Mouse (Mus musculus) kidney, adult 2 months (tissue): ENCODE measurements around the gene Dab2ip. TPM values are rescaled to one million over a fixed set of nuclear protein-coding genes. Genes with fewer than 3 reads are reported as not detected.

Source experiments
- DNase-seq: peaks from one replicate; pipeline ENCODE4 v3.0.0; 2021
- H3K27ac ChIP-seq: fragments of 200-500 bp; 2 replicates; pipeline ENCODE4 v1.5.1; 2012; ENCODE audit warnings: low read depth, low read length, control low read depth, inconsistent platforms; ENCODE audit not compliant: insufficient read depth
- H3K27me3 ChIP-seq: fragments of 200-500 bp; replicated peaks from 2 replicates; pipeline ENCODE4 v1.6.1; 2012; ENCODE audit warnings: mild to moderate bottlenecking, moderate library complexity, low read length, inconsistent platforms; ENCODE audit not compliant: control insufficient read depth, insufficient read depth
- H3K36me3 ChIP-seq: fragments of 200-500 bp; 2 replicates; pipeline ENCODE4 v1.6.1; 2012; ENCODE audit warnings: mild to moderate bottlenecking, moderate library complexity, low read length, inconsistent platforms; ENCODE audit not compliant: control insufficient read depth, insufficient read depth
- H3K4me1 ChIP-seq: fragments of 200-500 bp; 2 replicates; pipeline ENCODE4 v1.6.1; 2011; ENCODE audit warnings: low read length; ENCODE audit not compliant: control insufficient read depth, insufficient read depth
- H3K4me3 ChIP-seq: fragments of 200-500 bp; 2 replicates; pipeline ENCODE4 v1.5.1; 2011; ENCODE audit warnings: mild to moderate bottlenecking, low read depth, low read length, control low read depth; ENCODE audit not compliant: insufficient read depth
- CTCF ChIP-seq: fragments of 200-500 bp; conservative IDR thresholded peaks from 2 replicates; pipeline ENCODE4 v1.5.1; 2011; ENCODE audit warnings: low read depth, mild to moderate bottlenecking, control low read depth, low read length, moderate library complexity, mixed read lengths; ENCODE audit not compliant: insufficient read depth, insufficient read length
- POLR2A ChIP-seq: fragments of 200-500 bp; IDR thresholded peaks from one replicate; pipeline ENCODE4 v1.6.1; 2011; ENCODE audit warnings: low read depth, low read length, control low read depth
- WGBS: fragments of 180-500 bp; shearing (Covaris S2); methylation state at CpG from one replicate; pipeline ENCODE4 v1.1.7; 2018; 5-methylcytosine and 5-hydroxymethylcytosine counted together
- polyA plus RNA-seq: library from polyadenylated mRNA; depleted of rRNA; stranded (reverse); fragments of >200 nt; gene quantifications from 2 replicates; pipeline ENCODE4 v1.2.3, GENCODE M21; 2012

Gene Dab2ip
- polyA plus RNA-seq, 1 experiment, result 32.9 TPM

DNA sequence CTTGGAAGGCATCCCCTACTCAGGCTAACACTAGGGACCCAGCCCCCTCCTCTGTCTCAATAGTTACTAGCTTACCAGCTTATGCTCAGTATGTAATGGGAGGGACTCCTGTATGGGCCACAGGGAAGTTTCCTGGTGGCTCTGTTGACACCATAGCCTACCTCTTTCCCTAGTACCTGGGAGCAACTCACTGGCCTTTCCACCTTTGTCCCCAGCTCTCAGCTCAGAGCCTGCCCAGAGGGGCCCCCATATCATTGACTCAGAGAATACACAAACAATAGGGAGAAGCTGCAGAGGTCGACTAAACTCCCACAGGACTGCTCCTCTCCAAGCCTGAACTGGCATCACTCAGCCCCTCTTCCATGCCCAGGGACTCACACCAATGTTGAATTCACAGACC is 16.6 kb downstream of the Dab2ip start:
- no peaks in the 10 kb centered on the region for H3K27me3 ChIP-seq
- H3K27ac ChIP-seq, result no peak overlapping the region
- no peaks in the 10 kb centered on the region for H3K36me3 ChIP-seq
- no peak overlapping the region for H3K4me3 ChIP-seq
- TF ChIP-seq CTCF (no peak), POLR2A (no peak)
- no peaks in the 10 kb centered on the region for H3K4me1 ChIP-seq
- 69% methylated on average over 1 of the region's 1 CpGs for WGBS
- no peak for DNase-seq

DNA sequence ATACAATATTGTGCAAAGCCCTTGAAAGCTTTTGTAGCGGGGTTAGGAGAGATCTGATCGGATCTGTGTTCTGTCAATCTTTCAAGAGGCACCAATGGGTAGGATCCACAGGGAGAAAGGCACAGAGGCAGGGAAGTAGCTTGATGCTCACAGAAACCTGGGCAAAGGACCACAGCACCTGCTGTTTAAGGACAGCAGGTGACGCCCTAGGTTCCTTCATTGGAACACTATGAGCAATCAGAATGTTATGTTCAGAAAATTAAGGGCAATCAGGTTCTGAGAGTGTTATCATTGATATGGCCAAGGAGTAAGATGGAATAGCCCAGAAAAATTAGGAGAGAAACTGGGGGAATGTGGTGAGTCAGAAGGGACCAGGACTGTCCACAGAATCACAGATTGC is 18.6 kb downstream of the Dab2ip start:
- no peak for TF ChIP-seq CTCF
- TF ChIP-seq POLR2A, result no peak
- Histone ChIP-seq H3K27ac (no peak overlapping the region), H3K27me3 (no peaks in the 10 kb centered on the region), H3K36me3 (no peaks in the 10 kb centered on the region), H3K4me1 (no peaks in the 10 kb centered on the region), H3K4me3 (no peak overlapping the region)
- 95% methylated on average over 3 of the region's 3 CpGs for WGBS
- no peak for DNase-seq

DNA sequence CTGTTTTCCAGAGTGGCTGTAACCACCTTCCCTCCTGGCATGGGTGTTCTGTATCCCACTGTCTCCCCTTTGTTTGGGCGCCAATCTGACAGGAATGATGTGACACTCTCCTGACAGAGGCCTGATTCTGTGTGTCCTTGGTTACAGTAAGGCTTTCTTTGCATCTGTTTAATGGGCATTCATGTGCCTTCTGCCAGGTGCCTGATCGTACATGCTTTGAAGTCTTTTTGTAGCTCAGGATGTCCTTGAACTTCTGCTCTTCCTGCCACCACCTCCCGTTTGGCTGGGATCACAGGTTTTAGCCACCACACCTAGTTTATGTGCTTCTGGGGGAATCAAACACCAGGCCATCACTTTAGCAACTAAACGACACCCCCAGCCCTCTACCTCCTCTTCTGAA is 22.0 kb downstream of the Dab2ip start:
- WGBS, result 79% methylated on average over 4 of the region's 4 CpGs
- no peak overlapping the region for H3K27ac ChIP-seq
- H3K4me3 ChIP-seq, result no peak overlapping the region
- H3K36me3 ChIP-seq, result no peaks in the 10 kb centered on the region
- no peaks in the 10 kb centered on the region; the same call in 1 of the 2 replicates for H3K4me1 ChIP-seq
- no peaks in the 10 kb centered on the region for H3K27me3 ChIP-seq
- DNase-seq, result no peak
- no peak for TF ChIP-seq POLR2A
- no peak for TF ChIP-seq CTCF

DNA sequence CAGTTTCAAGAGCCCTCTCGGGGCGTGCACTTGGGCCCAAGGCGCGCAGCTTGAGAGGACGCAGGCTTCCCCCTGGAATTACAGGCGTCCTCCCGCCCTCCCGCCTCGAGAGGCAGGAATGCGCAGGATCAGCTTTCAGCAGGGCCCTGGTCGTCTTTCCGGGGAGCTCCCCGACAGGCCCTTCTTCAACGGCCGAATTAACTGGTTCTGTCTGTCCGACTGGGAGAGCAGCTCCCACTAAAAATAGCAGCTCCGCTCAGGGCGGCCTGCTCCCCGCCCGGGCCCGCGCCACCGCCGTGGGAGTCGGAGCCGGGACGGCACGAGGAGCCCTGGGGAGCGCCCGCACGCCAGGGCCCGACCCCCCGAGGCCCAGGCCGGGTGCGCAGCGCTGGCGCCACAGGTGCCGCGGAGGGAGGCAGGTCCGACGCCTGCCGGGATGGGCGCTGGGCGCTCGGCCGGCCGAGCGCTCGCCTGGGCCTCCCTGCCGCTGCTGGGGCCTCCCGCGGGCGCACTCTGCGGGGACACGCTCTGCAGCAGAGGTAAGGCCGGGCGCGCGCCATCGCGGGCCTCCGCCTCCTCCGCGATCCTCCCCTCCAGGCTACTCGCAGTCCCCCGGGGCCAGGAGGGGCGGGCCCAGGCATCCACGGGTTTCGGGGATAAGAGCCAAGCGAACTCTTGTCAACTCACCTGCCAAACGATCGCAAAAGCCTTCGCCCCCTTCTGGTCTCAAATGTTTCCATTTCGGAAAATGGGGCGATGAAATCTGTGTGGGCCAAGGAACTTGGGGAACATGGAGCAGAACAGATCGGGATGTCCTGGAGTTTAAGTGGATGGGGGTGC is 23.7 kb downstream of the Dab2ip start:
- WGBS, result 5% methylated on average over 76 of the region's 76 CpGs
- Histone ChIP-seq H3K27ac (peak overlapping the region; percentile 74), H3K4me3 (peak overlapping the region; percentile 54), H3K36me3 (no peaks in the 10 kb centered on the region), H3K27me3 (no peaks in the 10 kb centered on the region), H3K4me1 (no peaks in the 10 kb centered on the region; the same call in 1 of the 2 replicates)
- no peak; the same call in 1 of the 2 replicates for TF ChIP-seq CTCF
- no peak for TF ChIP-seq POLR2A
- DNase-seq, result peak; percentile 82

- Histone ChIP-seq H3K27ac (peak overlapping the region; percentile 74), H3K4me3 (peak overlapping the region; percentile 54), H3K36me3 (no peaks in the 10 kb centered on the region), H3K4me1 (no peaks in the 10 kb centered on the region; the same call in 1 of the 2 replicates), H3K27me3 (no peaks in the 10 kb centered on the region)
- TF ChIP-seq CTCF (no peak), POLR2A (no peak)
- 1% methylated on average over 45 of the region's 46 CpGs for WGBS
- DNase-seq, result peak; percentile 95
These were observed 24.4 kb downstream of the Dab2ip start for GRCm38 (mm10) chr2:35582341-35582941.

- DNase-seq, result no peak
- TF ChIP-seq POLR2A (no peak), CTCF (no peak)
- WGBS, result 75% methylated on average over 5 of the region's 5 CpGs
- H3K36me3 ChIP-seq, result no peaks in the 10 kb centered on the region
- H3K4me3 ChIP-seq, result peak overlapping the region; percentile 54; the same call in 1 of the 2 replicates
- H3K4me1 ChIP-seq, result no peaks in the 10 kb centered on the region; the same call in 1 of the 2 replicates
- no peak overlapping the region for H3K27ac ChIP-seq
- no peaks in the 10 kb centered on the region for H3K27me3 ChIP-seq
These were observed 25.3 kb downstream of the Dab2ip start for GRCm38 (mm10) chr2:35583406-35583805.

DNA sequence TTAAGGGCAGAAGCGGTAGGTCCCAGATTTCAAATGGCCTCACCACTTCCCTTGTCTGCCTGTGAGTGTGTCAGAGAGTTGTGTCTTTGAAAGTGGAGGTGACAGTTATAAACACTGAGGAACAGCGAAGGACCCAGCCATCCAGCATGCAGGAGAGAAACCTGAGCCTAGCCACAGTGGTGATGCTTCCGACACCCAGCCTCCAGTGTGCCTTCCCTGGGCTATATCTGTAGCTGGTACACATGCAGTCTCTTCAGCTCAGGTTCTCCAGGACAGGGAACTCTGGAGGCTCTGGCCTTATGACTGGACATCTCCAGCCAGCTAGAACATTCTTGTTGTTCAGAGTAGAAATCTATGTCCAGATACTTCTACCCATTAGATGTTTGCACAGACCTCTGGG is 25.9 kb downstream of the Dab2ip start:
- no peak for TF ChIP-seq CTCF
- no peak for TF ChIP-seq POLR2A
- WGBS, result 97% methylated on average over 3 of the region's 3 CpGs
- no peaks in the 10 kb centered on the region; the same call in 1 of the 2 replicates for H3K4me1 ChIP-seq
- no peaks in the 10 kb centered on the region for H3K36me3 ChIP-seq
- no peak overlapping the region for H3K27ac ChIP-seq
- no peak overlapping the region for H3K4me3 ChIP-seq
- DNase-seq, result no peak
- H3K27me3 ChIP-seq, result no peaks in the 10 kb centered on the region
